Mouse (Mus musculus): ENCODE data around the gene Cux2. TPM values are rescaled to one million over a fixed set of nuclear protein-coding genes. Genes with fewer than 3 reads are reported as not detected.

Gene Cux2
- polyA plus RNA-seq, 1 experiment from 2014 or later = 4.1 TPM

- H3K9me3 ChIP-seq (replicated peaks) = no peaks in the 10 kb centered on the region
- no peak overlapping the region for H3K27ac ChIP-seq (replicated peaks)
- no peak overlapping the region for H3K9ac ChIP-seq
- H3K4me1 ChIP-seq = peaks cover 13% of the 10 kb centered on the region
- WGBS = 77% methylated on average over 10 of the region's 10 CpGs
- ATAC-seq (ENCODE audit: insufficient number of reproducible peaks, low FRiP score, low TSS enrichment, low read depth) = no peak
- H3K36me3 ChIP-seq = no peaks in the 10 kb centered on the region
- no peak overlapping the region for H3K4me3 ChIP-seq (replicated peaks)
- H3K4me2 ChIP-seq (replicated peaks) = no peak overlapping the region
- no peaks in the 10 kb centered on the region; the same call in 1 of the 2 replicates for H3K27me3 ChIP-seq
Observed at GRCm38 (mm10) chr5:121962974-121963373, 86.9 kb downstream of the Cux2 start.

- H3K9me3 ChIP-seq (replicated peaks) = no peaks in the 10 kb centered on the region
- H3K4me2 ChIP-seq (replicated peaks) = no peak overlapping the region
- H3K9ac ChIP-seq = no peak overlapping the region
- no peak for ATAC-seq (ENCODE audit: insufficient number of reproducible peaks, low FRiP score, low TSS enrichment, low read depth)
- H3K4me3 ChIP-seq (replicated peaks) = no peak overlapping the region
- no peaks in the 10 kb centered on the region for H3K36me3 ChIP-seq
- H3K4me1 ChIP-seq = peaks cover 13% of the 10 kb centered on the region
- H3K27me3 ChIP-seq = no peaks in the 10 kb centered on the region; the same call in 1 of the 2 replicates
- H3K27ac ChIP-seq (replicated peaks) = no peak overlapping the region
- 90% methylated on average over 7 of the region's 7 CpGs for whole genome bisulfite sequencing
Observed at GRCm38 (mm10) chr5:121962359-121962758, 87.5 kb downstream of the Cux2 start.

- WGBS = 65% methylated on average over 8 of the region's 8 CpGs
- H3K9me3 ChIP-seq (replicated peaks) = no peaks in the 10 kb centered on the region
- no peak overlapping the region for H3K4me3 ChIP-seq (replicated peaks)
- H3K4me2 ChIP-seq (replicated peaks) = no peak overlapping the region
- no peaks in the 10 kb centered on the region for H3K27me3 ChIP-seq
- H3K4me1 ChIP-seq = peaks cover 13% of the 10 kb centered on the region
- H3K36me3 ChIP-seq = no peaks in the 10 kb centered on the region
- no peak for ATAC-seq (ENCODE audit: insufficient number of reproducible peaks, low FRiP score, low TSS enrichment, low read depth)
- H3K9ac ChIP-seq = no peak overlapping the region
- no peak overlapping the region for H3K27ac ChIP-seq (replicated peaks)
Observed at GRCm38 (mm10) chr5:121961256-121961655, 88.6 kb downstream of the Cux2 start.

GRCm38 (mm10) chr5:121959688-121960087 is 90.2 kb downstream of the Cux2 start:
- no peaks in the 10 kb centered on the region for H3K27me3 ChIP-seq
- H3K4me2 ChIP-seq (replicated peaks) = no peak overlapping the region
- WGBS = 34% methylated on average over 10 of the region's 10 CpGs
- H3K27ac ChIP-seq (replicated peaks) = no peak overlapping the region
- H3K36me3 ChIP-seq = no peaks in the 10 kb centered on the region
- H3K9me3 ChIP-seq (replicated peaks) = no peaks in the 10 kb centered on the region
- no peak overlapping the region for H3K4me3 ChIP-seq (replicated peaks)
- no peak overlapping the region for H3K9ac ChIP-seq
- peaks cover 13% of the 10 kb centered on the region for H3K4me1 ChIP-seq
- no peak for ATAC-seq (ENCODE audit: insufficient number of reproducible peaks, low FRiP score, low TSS enrichment, low read depth)

GRCm38 (mm10) chr5:121958551-121958950 is 91.4 kb downstream of the Cux2 start:
- Histone ChIP-seq H3K9me3 (replicated peaks) (no peaks in the 10 kb centered on the region), H3K9ac (no peak overlapping the region), H3K4me1 (peaks cover 13% of the 10 kb centered on the region), H3K4me3 (replicated peaks) (no peak overlapping the region), H3K4me2 (replicated peaks) (no peak overlapping the region), H3K27me3 (no peaks in the 10 kb centered on the region), H3K36me3 (no peaks in the 10 kb centered on the region), H3K27ac (replicated peaks) (no peak overlapping the region)
- no peak for ATAC-seq (ENCODE audit: insufficient number of reproducible peaks, low FRiP score, low TSS enrichment, low read depth)
- WGBS = 78% methylated on average over 9 of the region's 9 CpGs

GRCm38 (mm10) chr5:121955806-121956205 is 94.1 kb downstream of the Cux2 start:
- Histone ChIP-seq H3K4me2 (replicated peaks) (no peak overlapping the region), H3K27me3 (no peaks in the 10 kb centered on the region), H3K9me3 (replicated peaks) (no peaks in the 10 kb centered on the region), H3K4me3 (replicated peaks) (no peak overlapping the region), H3K9ac (no peak overlapping the region), H3K27ac (replicated peaks) (no peak overlapping the region), H3K4me1 (peaks cover 13% of the 10 kb centered on the region), H3K36me3 (no peaks in the 10 kb centered on the region)
- no peak for ATAC-seq (ENCODE audit: insufficient number of reproducible peaks, low FRiP score, low TSS enrichment, low read depth)
- 63% methylated on average over 5 of the region's 5 CpGs for WGBS

- Histone ChIP-seq H3K27ac (replicated peaks) (no peak overlapping the region), H3K36me3 (no peaks in the 10 kb centered on the region), H3K4me3 (replicated peaks) (no peak overlapping the region), H3K4me1 (peaks cover 15% of the 10 kb centered on the region), H3K9me3 (replicated peaks) (no peaks in the 10 kb centered on the region), H3K4me2 (replicated peaks) (no peak overlapping the region), H3K27me3 (peaks cover 11% of the 10 kb centered on the region; the same call in 1 of the 2 replicates), H3K9ac (no peak overlapping the region)
- 62% methylated on average over 2 of the region's 2 CpGs for WGBS
- no peak for ATAC-seq (ENCODE audit: insufficient number of reproducible peaks, low FRiP score, low TSS enrichment, low read depth)
Observed at GRCm38 (mm10) chr5:121950175-121950574, 99.7 kb downstream of the Cux2 start.

- 11% methylated on average over 8 of the region's 8 CpGs for WGBS
- Histone ChIP-seq H3K27ac (replicated peaks) (no peak overlapping the region), H3K4me3 (replicated peaks) (no peak overlapping the region), H3K9me3 (replicated peaks) (no peaks in the 10 kb centered on the region), H3K4me1 (peaks cover 15% of the 10 kb centered on the region), H3K9ac (no peak overlapping the region), H3K36me3 (no peaks in the 10 kb centered on the region), H3K27me3 (peaks cover 11% of the 10 kb centered on the region; the same call in 1 of the 2 replicates), H3K4me2 (replicated peaks) (peak overlapping the region; percentile 52)
- no peak for ATAC-seq (ENCODE audit: insufficient number of reproducible peaks, low FRiP score, low TSS enrichment, low read depth)
Observed at GRCm38 (mm10) chr5:121949050-121949443, 100.9 kb downstream of the Cux2 start.

- Histone ChIP-seq H3K36me3 (no peaks in the 10 kb centered on the region), H3K27ac (replicated peaks) (no peak overlapping the region), H3K4me3 (replicated peaks) (peak overlapping the region; percentile 32), H3K4me1 (peaks cover 15% of the 10 kb centered on the region), H3K9me3 (replicated peaks) (no peaks in the 10 kb centered on the region), H3K9ac (peak overlapping the region; percentile 19; the same call in 1 of the 2 replicates), H3K27me3 (peaks cover 11% of the 10 kb centered on the region; the same call in 1 of the 2 replicates), H3K4me2 (replicated peaks) (peak overlapping the region; percentile 52)
- peak; percentile 75; the same call in 1 of the 2 replicates for ATAC-seq (ENCODE audit: insufficient number of reproducible peaks, low FRiP score, low TSS enrichment, low read depth)
- WGBS = 3% methylated on average over 44 of the region's 44 CpGs
Observed at GRCm38 (mm10) chr5:121948302-121949049, 101.4 kb downstream of the Cux2 start.

- Histone ChIP-seq H3K4me2 (replicated peaks) (no peak overlapping the region), H3K9ac (no peak overlapping the region)
- ATAC-seq (ENCODE audit: insufficient number of reproducible peaks, low FRiP score, low TSS enrichment, low read depth) = no peak
Observed at GRCm38 (mm10) chr5:121946657-121947245, 103.2 kb downstream of the Cux2 start.

DNA sequence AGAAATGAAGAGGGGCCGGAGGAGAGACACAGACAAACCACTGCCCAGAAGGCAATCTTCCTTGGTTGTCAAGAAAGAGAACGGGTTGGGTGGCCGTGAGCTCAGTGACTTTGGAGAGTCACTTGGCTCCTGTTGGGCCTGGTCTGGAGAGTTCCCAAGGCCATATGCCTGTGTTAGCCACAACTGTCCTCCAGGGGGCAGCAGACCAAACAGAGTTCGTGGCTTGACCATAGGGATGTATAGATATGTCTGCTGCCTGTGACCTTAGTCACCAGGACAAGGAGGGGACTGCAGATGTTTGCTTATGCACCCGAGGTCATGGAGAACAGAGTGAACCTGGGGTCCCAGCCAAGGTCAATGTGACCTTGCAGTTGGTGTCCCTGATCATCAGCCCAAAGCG is 104.1 kb downstream of the Cux2 start:
- peaks cover 11% of the 10 kb centered on the region; the same call in 1 of the 2 replicates for H3K27me3 ChIP-seq
- no peak overlapping the region for H3K4me3 ChIP-seq (replicated peaks)
- H3K9ac ChIP-seq = no peak overlapping the region
- ATAC-seq (ENCODE audit: insufficient number of reproducible peaks, low FRiP score, low TSS enrichment, low read depth) = no peak
- H3K4me2 ChIP-seq (replicated peaks) = no peak overlapping the region
- H3K36me3 ChIP-seq = no peaks in the 10 kb centered on the region
- no peak overlapping the region for H3K27ac ChIP-seq (replicated peaks)
- peaks cover 15% of the 10 kb centered on the region for H3K4me1 ChIP-seq
- no peaks in the 10 kb centered on the region for H3K9me3 ChIP-seq (replicated peaks)
- WGBS = 43% methylated on average over 6 of the region's 6 CpGs

More at GRCm38 (mm10) chr5:121946657-121947245, 103.2 kb downstream of the Cux2 start:
- peaks cover 11% of the 10 kb centered on the region; the same call in 1 of the 2 replicates for H3K27me3 ChIP-seq
- no peaks in the 10 kb centered on the region for H3K9me3 ChIP-seq (replicated peaks)
- 73% methylated on average over 7 of the region's 7 CpGs for WGBS
- no peak overlapping the region for H3K4me3 ChIP-seq (replicated peaks)
- no peak overlapping the region for H3K27ac ChIP-seq (replicated peaks)
- no peaks in the 10 kb centered on the region for H3K36me3 ChIP-seq
- peaks cover 15% of the 10 kb centered on the region for H3K4me1 ChIP-seq

Measured in embryonic facial prominence, embryonic 15.5 days (tissue).